Mouse (Mus musculus): Measurements from ENCODE around the gene Gpa33. TPM values are rescaled to one million over a fixed set of nuclear protein-coding genes. Genes with fewer than 3 reads are reported as not detected.
"Not testable (repeated sequence)": the region's sequence is repeated elsewhere in the genome, so short reads cannot be mapped to it uniquely, and the experiment has no call there.

Gpa33 gene
- polyA plus RNA-seq, 2 experiments, result 1.1 to 1.2 TPM

DNA sequence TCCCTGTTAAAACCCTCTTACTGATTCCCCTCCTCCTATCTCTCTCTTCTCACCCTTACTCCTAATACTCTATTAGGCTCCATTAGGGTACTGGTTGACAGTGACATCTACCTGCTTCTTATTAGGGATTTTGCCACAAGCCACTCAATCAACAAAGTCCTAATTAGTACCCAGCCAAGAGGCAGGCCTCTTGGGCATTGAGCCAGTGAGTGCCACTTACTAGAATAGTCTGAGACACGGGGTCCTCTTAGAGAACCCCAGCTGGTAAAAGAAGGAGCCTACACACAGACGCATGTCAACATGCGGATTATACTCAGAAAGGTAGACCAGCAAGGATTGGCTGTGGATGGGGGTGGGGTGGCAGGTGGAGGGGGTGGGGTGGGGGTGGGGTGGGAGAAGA is 9.1 kb downstream of the Gpa33 start:
- ATAC-seq (ENCODE audit: low FRiP score, low read depth) (no peak), DNase-seq (ENCODE audit: low spot score) (no peak)
- no peaks in the 10 kb centered on the region for H3K4me1 ChIP-seq (ENCODE audit: control insufficient read depth, insufficient read depth, low read length)
- no peaks in the 10 kb centered on the region for H3K27me3 ChIP-seq (ENCODE audit: control insufficient read depth, insufficient read depth, low read length)
- no peak for TF ChIP-seq POLR2A (IDR thresholded peaks at IDR 0.05; ENCODE audit: borderline replicate concordance, extremely low read depth, insufficient read depth, insufficient read length)
- no peak overlapping the region for H3K9ac ChIP-seq (ENCODE audit: low read depth, low read length, severe bottlenecking)
- no peaks in the 10 kb centered on the region for H3K36me3 ChIP-seq (ENCODE audit: control insufficient read depth, insufficient read depth, low read length)
- WGBS, result 83% methylated on average over 3 of the region's 3 CpGs
- H3K9me3 ChIP-seq (ENCODE audit: control insufficient read depth, low read length), result no peaks in the 10 kb centered on the region
- H3K27ac ChIP-seq (replicated peaks; ENCODE audit: low read depth, low read length), result no peak overlapping the region
- H3K4me3 ChIP-seq (replicated peaks; ENCODE audit: low read length), result no peak overlapping the region
- no peak overlapping the region for H3K4me2 ChIP-seq (replicated peaks; ENCODE audit: low read depth, low read length, severe bottlenecking)

DNA sequence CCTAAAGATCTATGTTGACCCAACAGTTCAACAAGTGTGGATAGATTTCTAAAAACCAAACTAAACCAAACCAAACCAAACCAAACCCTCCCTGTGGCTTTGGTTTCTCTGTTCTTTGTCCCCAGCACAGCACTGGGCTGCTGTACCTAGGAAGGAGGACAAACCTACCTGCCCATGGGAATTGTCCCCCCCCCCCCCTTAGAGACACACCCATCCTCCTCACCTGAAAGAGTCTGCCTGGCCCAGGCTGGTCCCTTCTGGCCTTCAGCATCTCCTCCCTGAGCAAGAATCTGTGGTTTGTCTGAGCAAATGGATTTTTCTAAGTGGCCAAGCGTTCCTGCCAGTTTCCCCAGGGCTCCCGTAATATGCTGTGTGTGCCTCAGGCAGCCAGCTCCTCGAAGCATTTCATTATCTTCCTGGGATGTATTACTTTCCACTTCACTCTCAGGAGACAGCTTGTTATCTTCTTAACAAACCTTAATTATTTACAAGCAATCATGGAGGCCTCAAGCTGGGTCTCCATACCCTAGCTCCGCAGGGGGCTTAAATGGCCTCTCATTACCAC is 9.7 kb downstream of the Gpa33 start:
- H3K4me1 ChIP-seq (ENCODE audit: control insufficient read depth, insufficient read depth, low read length), result no peaks in the 10 kb centered on the region
- 45% methylated on average over 4 of the region's 4 CpGs for WGBS
- DNase-seq (ENCODE audit: low spot score), result no peak

DNA sequence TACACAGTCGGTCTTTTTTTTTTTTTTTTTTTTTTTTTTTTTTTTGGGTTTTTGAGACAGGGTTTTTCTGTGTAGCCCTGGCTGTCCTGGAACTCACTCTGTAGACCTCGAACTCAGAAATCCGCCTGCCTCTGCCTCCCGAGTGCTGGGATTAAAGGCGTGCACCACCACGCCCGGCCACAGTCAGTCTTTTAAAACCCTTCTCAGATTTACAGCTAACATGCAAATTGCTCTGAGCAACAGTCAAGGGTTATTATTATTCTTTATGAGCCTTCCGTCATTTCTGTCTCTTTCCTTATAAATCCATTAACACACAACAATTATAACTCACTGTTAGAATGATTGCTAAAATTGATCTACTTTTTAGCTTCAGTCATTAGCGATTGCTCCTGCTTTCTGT is 11.8 kb downstream of the Gpa33 start:
- not testable (repeated sequence) for ATAC-seq (ENCODE audit: low FRiP score, low read depth); H3K36me3 ChIP-seq (ENCODE audit: control insufficient read depth, insufficient read depth, low read length); H3K27me3 ChIP-seq (ENCODE audit: control insufficient read depth, insufficient read depth, low read length); H3K4me1 ChIP-seq (ENCODE audit: control insufficient read depth, insufficient read depth, low read length); DNase-seq (ENCODE audit: low spot score); H3K4me3 ChIP-seq (replicated peaks; ENCODE audit: low read length); H3K27ac ChIP-seq (replicated peaks; ENCODE audit: low read depth, low read length); H3K9me3 ChIP-seq (ENCODE audit: control insufficient read depth, low read length); H3K4me2 ChIP-seq (replicated peaks; ENCODE audit: low read depth, low read length, severe bottlenecking); H3K9ac ChIP-seq (ENCODE audit: low read depth, low read length, severe bottlenecking)
- 81% methylated on average over 9 of the region's 9 CpGs for WGBS

More for the DNA sequence above, 9.7 kb downstream of the Gpa33 start:
- Histone ChIP-seq H3K27ac (replicated peaks; ENCODE audit: low read depth, low read length) (no peak overlapping the region), H3K9me3 (ENCODE audit: control insufficient read depth, low read length) (no peaks in the 10 kb centered on the region), H3K9ac (ENCODE audit: low read depth, low read length, severe bottlenecking) (no peak overlapping the region), H3K36me3 (ENCODE audit: control insufficient read depth, insufficient read depth, low read length) (no peaks in the 10 kb centered on the region), H3K27me3 (ENCODE audit: control insufficient read depth, insufficient read depth, low read length) (no peaks in the 10 kb centered on the region), H3K4me2 (replicated peaks; ENCODE audit: low read depth, low read length, severe bottlenecking) (no peak overlapping the region), H3K4me3 (replicated peaks; ENCODE audit: low read length) (no peak overlapping the region)
- no peak for ATAC-seq (ENCODE audit: low FRiP score, low read depth)
- TF ChIP-seq POLR2A (IDR thresholded peaks at IDR 0.05; ENCODE audit: borderline replicate concordance, extremely low read depth, insufficient read depth, insufficient read length), result no peak

DNA sequence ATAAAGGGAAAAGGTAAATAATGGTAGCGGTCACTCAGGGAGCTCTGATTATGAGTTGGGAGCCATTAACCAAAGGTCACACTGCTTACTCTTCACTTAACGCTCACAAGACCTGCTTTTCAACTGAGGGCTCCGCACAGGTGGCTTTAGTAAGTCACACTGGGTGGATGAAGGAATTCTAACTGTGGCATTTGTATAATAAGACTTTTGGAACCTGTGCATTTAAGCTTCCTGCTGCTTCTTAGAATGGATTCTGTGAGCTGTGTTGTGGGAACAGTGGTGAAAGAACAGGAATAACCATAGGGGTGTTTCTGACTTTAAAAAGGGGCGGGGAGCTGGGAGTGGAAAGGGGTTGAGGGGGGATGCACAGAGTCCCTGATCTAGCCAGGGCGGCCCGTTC is 12.3 kb downstream of the Gpa33 start:
- DNase-seq (ENCODE audit: low spot score), result no peak
- Histone ChIP-seq H3K27me3 (ENCODE audit: control insufficient read depth, insufficient read depth, low read length) (no peaks in the 10 kb centered on the region), H3K4me3 (replicated peaks; ENCODE audit: low read length) (no peak overlapping the region), H3K9me3 (ENCODE audit: control insufficient read depth, low read length) (no peaks in the 10 kb centered on the region), H3K4me1 (ENCODE audit: control insufficient read depth, insufficient read depth, low read length) (no peaks in the 10 kb centered on the region), H3K27ac (replicated peaks; ENCODE audit: low read depth, low read length) (no peak overlapping the region), H3K36me3 (ENCODE audit: control insufficient read depth, insufficient read depth, low read length) (no peaks in the 10 kb centered on the region), H3K4me2 (replicated peaks; ENCODE audit: low read depth, low read length, severe bottlenecking) (no peak overlapping the region), H3K9ac (ENCODE audit: low read depth, low read length, severe bottlenecking) (no peak overlapping the region)
- no peak for TF ChIP-seq POLR2A (IDR thresholded peaks at IDR 0.05; ENCODE audit: borderline replicate concordance, extremely low read depth, insufficient read depth, insufficient read length)
- no peak for ATAC-seq (ENCODE audit: low FRiP score, low read depth)
- WGBS, result 87% methylated on average over 6 of the region's 6 CpGs

DNA sequence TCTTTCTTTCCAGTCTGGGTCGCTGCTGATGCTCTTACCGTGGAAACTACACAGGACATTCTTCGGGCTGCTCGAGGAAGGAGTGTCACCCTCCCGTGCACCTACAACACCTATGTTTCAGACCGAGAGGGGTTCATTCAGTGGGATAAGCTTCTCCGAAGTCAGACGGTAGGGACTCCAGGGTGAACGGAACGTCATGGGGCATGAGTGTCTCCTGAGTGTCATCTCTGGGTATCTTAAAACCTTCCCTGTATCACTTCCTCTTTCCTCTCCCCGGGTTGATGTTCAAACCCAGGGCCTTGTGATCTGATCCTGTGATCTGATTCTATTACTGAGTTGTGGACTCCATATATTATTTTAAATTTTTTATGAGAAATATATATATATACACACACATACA is 16.6 kb downstream of the Gpa33 start:
- no peak overlapping the region for H3K27ac ChIP-seq (replicated peaks; ENCODE audit: low read depth, low read length)
- H3K4me2 ChIP-seq (replicated peaks; ENCODE audit: low read depth, low read length, severe bottlenecking), result no peak overlapping the region
- ATAC-seq (ENCODE audit: low FRiP score, low read depth) (no peak), DNase-seq (ENCODE audit: low spot score) (no peak)
- H3K4me1 ChIP-seq (ENCODE audit: control insufficient read depth, insufficient read depth, low read length), result no peaks in the 10 kb centered on the region
- 89% methylated on average over 11 of the region's 11 CpGs for WGBS
- H3K4me3 ChIP-seq (replicated peaks; ENCODE audit: low read length), result no peak overlapping the region
- H3K36me3 ChIP-seq (ENCODE audit: control insufficient read depth, insufficient read depth, low read length), result no peaks in the 10 kb centered on the region
- TF ChIP-seq POLR2A (IDR thresholded peaks at IDR 0.05; ENCODE audit: borderline replicate concordance, extremely low read depth, insufficient read depth, insufficient read length), result no peak
- H3K9ac ChIP-seq (ENCODE audit: low read depth, low read length, severe bottlenecking), result no peak overlapping the region
- no peaks in the 10 kb centered on the region for H3K9me3 ChIP-seq (ENCODE audit: control insufficient read depth, low read length)
- H3K27me3 ChIP-seq (ENCODE audit: control insufficient read depth, insufficient read depth, low read length), result no peaks in the 10 kb centered on the region

DNA sequence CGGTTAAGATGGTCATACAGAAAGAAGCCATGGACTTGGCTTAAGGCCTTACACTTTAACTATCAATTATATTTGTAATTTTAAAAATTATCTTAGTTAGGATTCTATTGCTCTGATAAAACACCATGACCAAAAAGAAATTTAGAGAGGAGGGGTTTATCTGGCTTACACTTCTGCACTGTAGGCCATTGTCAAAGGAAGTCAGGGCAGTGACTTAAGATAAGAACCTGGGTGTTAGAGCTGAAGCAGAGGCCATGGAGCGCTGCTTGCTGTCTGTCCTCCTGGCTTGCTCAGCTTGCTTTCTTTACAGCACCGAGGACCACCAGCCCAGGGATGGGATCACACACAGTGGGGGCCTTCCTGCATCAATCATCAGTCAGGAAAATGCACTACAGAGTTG is 17.6 kb downstream of the Gpa33 start:
- 76% methylated on average over 3 of the region's 3 CpGs for WGBS
- no peak for ATAC-seq (ENCODE audit: low FRiP score, low read depth)

More for the DNA sequence above, 17.6 kb downstream of the Gpa33 start:
- no peaks in the 10 kb centered on the region for H3K36me3 ChIP-seq (ENCODE audit: control insufficient read depth, insufficient read depth, low read length)
- H3K27me3 ChIP-seq (ENCODE audit: control insufficient read depth, insufficient read depth, low read length), result no peaks in the 10 kb centered on the region
- no peak overlapping the region for H3K4me3 ChIP-seq (replicated peaks; ENCODE audit: low read length)
- no peak overlapping the region for H3K27ac ChIP-seq (replicated peaks; ENCODE audit: low read depth, low read length)
- no peak for DNase-seq (ENCODE audit: low spot score)
- no peak for TF ChIP-seq POLR2A (IDR thresholded peaks at IDR 0.05; ENCODE audit: borderline replicate concordance, extremely low read depth, insufficient read depth, insufficient read length)
- no peaks in the 10 kb centered on the region for H3K4me1 ChIP-seq (ENCODE audit: control insufficient read depth, insufficient read depth, low read length)
- no peak overlapping the region for H3K9ac ChIP-seq (ENCODE audit: low read depth, low read length, severe bottlenecking)
- no peak overlapping the region for H3K4me2 ChIP-seq (replicated peaks; ENCODE audit: low read depth, low read length, severe bottlenecking)
- no peaks in the 10 kb centered on the region for H3K9me3 ChIP-seq (ENCODE audit: control insufficient read depth, low read length)

Data from limb, embryonic 14.5 days (tissue).